Mouse (Mus musculus): ENCODE measurements around the gene Heatr4. TPM values are rescaled to one million over a fixed set of nuclear protein-coding genes. Genes with fewer than 3 reads are reported as not detected.
"Not testable (repeated sequence)": the region's sequence is repeated elsewhere in the genome, so short reads cannot be mapped to it uniquely, and the experiment has no call there.

The Heatr4 gene
- polyA plus RNA-seq, 1 experiment from 2014 or later: not detected

- Histone ChIP-seq H3K36me3 (ENCODE audit: control insufficient read depth, insufficient read depth, low read length) (peaks cover 18% of the 10 kb centered on the region), H3K4me1 (ENCODE audit: control insufficient read depth in 2 of 2, insufficient read depth in 2 of 2, low read length in 2 of 2) (peaks cover 13 to 17% of the 10 kb centered on the region in 2 experiments), H3K9ac (ENCODE audit: low read length) (no peak overlapping the region), H3K9me3 (ENCODE audit: control insufficient read depth, low read length) (no peaks in the 10 kb centered on the region), H3K27me3 (ENCODE audit: control insufficient read depth, insufficient read depth, low read length) (no peaks in the 10 kb centered on the region), H3K4me2 (ENCODE audit: low read length) (no peak overlapping the region), H3K27ac (replicated peaks in 1 of 2; ENCODE audit: control insufficient read depth in 1 of 2, insufficient read depth in 1 of 2, low read depth in 2 of 2, low read length in 2 of 2) (no peak overlapping the region), H3K4me3 (ENCODE audit: control insufficient read depth in 1 of 2, insufficient read depth in 1 of 2, low read depth in 1 of 2, low read length in 2 of 2) (no peak overlapping the region)
- ATAC-seq (ENCODE audit: insufficient number of reproducible peaks, insufficient read depth, low FRiP score, low read depth): no peak
- WGBS: 63% methylated on average over 4 of the region's 4 CpGs
Measured at GRCm38 (mm10) chr12:83949043-83949442, 35.6 kb downstream of the Heatr4 start.

- Histone ChIP-seq H3K4me2 (ENCODE audit: low read length) (no peak overlapping the region), H3K27me3 (ENCODE audit: control insufficient read depth, insufficient read depth, low read length) (no peaks in the 10 kb centered on the region), H3K9ac (ENCODE audit: low read length) (no peak overlapping the region), H3K27ac (replicated peaks in 1 of 2; ENCODE audit: control insufficient read depth in 1 of 2, insufficient read depth in 1 of 2, low read depth in 2 of 2, low read length in 2 of 2) (peak overlapping the region; percentile 45 to 71), H3K4me3 (ENCODE audit: control insufficient read depth in 1 of 2, insufficient read depth in 1 of 2, low read depth in 1 of 2, low read length in 2 of 2) (no peak overlapping the region), H3K9me3 (ENCODE audit: control insufficient read depth, low read length) (no peaks in the 10 kb centered on the region), H3K4me1 (ENCODE audit: control insufficient read depth in 2 of 2, insufficient read depth in 2 of 2, low read length in 2 of 2) (peaks cover 11 to 12% of the 10 kb centered on the region in 2 experiments), H3K36me3 (ENCODE audit: control insufficient read depth, insufficient read depth, low read length) (peaks cover 5% of the 10 kb centered on the region)
- WGBS: 59% methylated on average over 8 of the region's 8 CpGs
- ATAC-seq (ENCODE audit: insufficient number of reproducible peaks, insufficient read depth, low FRiP score, low read depth): no peak; the same call in 1 of the 2 replicates
Measured at GRCm38 (mm10) chr12:83947260-83947811, 37.3 kb downstream of the Heatr4 start.

- Histone ChIP-seq H3K4me1 (ENCODE audit: control insufficient read depth in 2 of 2, insufficient read depth in 2 of 2, low read length in 2 of 2) (no peaks in the 10 kb centered on the region), H3K27ac (replicated peaks in 1 of 2; ENCODE audit: control insufficient read depth in 1 of 2, insufficient read depth in 1 of 2, low read depth in 2 of 2, low read length in 2 of 2) (no peak overlapping the region), H3K36me3 (ENCODE audit: control insufficient read depth, insufficient read depth, low read length) (no peaks in the 10 kb centered on the region), H3K27me3 (ENCODE audit: control insufficient read depth, insufficient read depth, low read length) (no peaks in the 10 kb centered on the region), H3K9ac (ENCODE audit: low read length) (no peak overlapping the region), H3K4me2 (ENCODE audit: low read length) (no peak overlapping the region), H3K9me3 (ENCODE audit: control insufficient read depth, low read length) (no peaks in the 10 kb centered on the region), H3K4me3 (ENCODE audit: control insufficient read depth in 1 of 2, insufficient read depth in 1 of 2, low read depth in 1 of 2, low read length in 2 of 2) (no peak overlapping the region)
- 68% methylated on average over 3 of the region's 3 CpGs for WGBS
- ATAC-seq (ENCODE audit: insufficient number of reproducible peaks, insufficient read depth, low FRiP score, low read depth): no peak
Measured at GRCm38 (mm10) chr12:83941938-83942337, 42.7 kb downstream of the Heatr4 start.

GRCm38 (mm10) chr12:83940031-83940430, 44.6 kb downstream of the Heatr4 start:
- H3K27me3 ChIP-seq (ENCODE audit: control insufficient read depth, insufficient read depth, low read length): no peaks in the 10 kb centered on the region
- ATAC-seq (ENCODE audit: insufficient number of reproducible peaks, insufficient read depth, low FRiP score, low read depth): no peak
- no peak overlapping the region for H3K4me3 ChIP-seq (ENCODE audit: control insufficient read depth in 1 of 2, insufficient read depth in 1 of 2, low read depth in 1 of 2, low read length in 2 of 2)
- no peak overlapping the region for H3K9ac ChIP-seq (ENCODE audit: low read length)
- WGBS: 65% methylated on average over 4 of the region's 4 CpGs
- H3K4me1 ChIP-seq (ENCODE audit: control insufficient read depth in 2 of 2, insufficient read depth in 2 of 2, low read length in 2 of 2): no peaks in the 10 kb centered on the region
- H3K27ac ChIP-seq (replicated peaks in 1 of 2; ENCODE audit: control insufficient read depth in 1 of 2, insufficient read depth in 1 of 2, low read depth in 2 of 2, low read length in 2 of 2): no peak overlapping the region
- no peak overlapping the region for H3K4me2 ChIP-seq (ENCODE audit: low read length)
- no peaks in the 10 kb centered on the region for H3K9me3 ChIP-seq (ENCODE audit: control insufficient read depth, low read length)
- no peaks in the 10 kb centered on the region for H3K36me3 ChIP-seq (ENCODE audit: control insufficient read depth, insufficient read depth, low read length)

GRCm38 (mm10) chr12:83939332-83939731, 45.3 kb downstream of the Heatr4 start:
- Histone ChIP-seq H3K4me1 (ENCODE audit: control insufficient read depth in 2 of 2, insufficient read depth in 2 of 2, low read length in 2 of 2) (no peaks in the 10 kb centered on the region), H3K36me3 (ENCODE audit: control insufficient read depth, insufficient read depth, low read length) (no peaks in the 10 kb centered on the region), H3K27ac (replicated peaks in 1 of 2; ENCODE audit: control insufficient read depth in 1 of 2, insufficient read depth in 1 of 2, low read depth in 2 of 2, low read length in 2 of 2) (no peak overlapping the region), H3K4me3 (ENCODE audit: control insufficient read depth in 1 of 2, insufficient read depth in 1 of 2, low read depth in 1 of 2, low read length in 2 of 2) (no peak overlapping the region), H3K4me2 (ENCODE audit: low read length) (no peak overlapping the region), H3K9me3 (ENCODE audit: control insufficient read depth, low read length) (0 out of 2 replicates have a peak, but pooled peaks cover 3% of the 10 kb centered on the region), H3K9ac (ENCODE audit: low read length) (no peak overlapping the region), H3K27me3 (ENCODE audit: control insufficient read depth, insufficient read depth, low read length) (no peaks in the 10 kb centered on the region)
- ATAC-seq (ENCODE audit: insufficient number of reproducible peaks, insufficient read depth, low FRiP score, low read depth): no peak
- 64% methylated on average over 2 of the region's 2 CpGs for WGBS

- 35% methylated on average over 1 of the region's 1 CpGs for WGBS
- not testable (repeated sequence) for H3K4me1 ChIP-seq (ENCODE audit: control insufficient read depth in 2 of 2, insufficient read depth in 2 of 2, low read length in 2 of 2); H3K9me3 ChIP-seq (ENCODE audit: control insufficient read depth, low read length); H3K4me3 ChIP-seq (ENCODE audit: control insufficient read depth in 1 of 2, insufficient read depth in 1 of 2, low read depth in 1 of 2, low read length in 2 of 2); H3K36me3 ChIP-seq (ENCODE audit: control insufficient read depth, insufficient read depth, low read length); ATAC-seq (ENCODE audit: insufficient number of reproducible peaks, insufficient read depth, low FRiP score, low read depth); H3K27ac ChIP-seq (replicated peaks in 1 of 2; ENCODE audit: control insufficient read depth in 1 of 2, insufficient read depth in 1 of 2, low read depth in 2 of 2, low read length in 2 of 2); H3K9ac ChIP-seq (ENCODE audit: low read length); H3K4me2 ChIP-seq (ENCODE audit: low read length); H3K27me3 ChIP-seq (ENCODE audit: control insufficient read depth, insufficient read depth, low read length)
Measured at GRCm38 (mm10) chr12:83938592-83938991, 46.1 kb downstream of the Heatr4 start.

- no peak overlapping the region for H3K4me3 ChIP-seq (ENCODE audit: control insufficient read depth in 1 of 2, insufficient read depth in 1 of 2, low read depth in 1 of 2, low read length in 2 of 2)
- H3K9me3 ChIP-seq (ENCODE audit: control insufficient read depth, low read length): 0 out of 2 replicates have a peak, but pooled peaks cover 4% of the 10 kb centered on the region
- H3K36me3 ChIP-seq (ENCODE audit: control insufficient read depth, insufficient read depth, low read length): no peaks in the 10 kb centered on the region
- no peak overlapping the region for H3K9ac ChIP-seq (ENCODE audit: low read length)
- no peak for ATAC-seq (ENCODE audit: insufficient number of reproducible peaks, insufficient read depth, low FRiP score, low read depth)
- H3K4me2 ChIP-seq (ENCODE audit: low read length): peak overlapping the region; percentile 34
- no peaks in the 10 kb centered on the region for H3K27me3 ChIP-seq (ENCODE audit: control insufficient read depth, insufficient read depth, low read length)
- no peaks in the 10 kb centered on the region for H3K4me1 ChIP-seq (ENCODE audit: control insufficient read depth in 2 of 2, insufficient read depth in 2 of 2, low read length in 2 of 2)
- no peak overlapping the region for H3K27ac ChIP-seq (replicated peaks in 1 of 2; ENCODE audit: control insufficient read depth in 1 of 2, insufficient read depth in 1 of 2, low read depth in 2 of 2, low read length in 2 of 2)
- 49% methylated on average over 10 of the region's 10 CpGs for WGBS
Measured at GRCm38 (mm10) chr12:83937600-83937999, 47.1 kb downstream of the Heatr4 start.
